Mouse (Mus musculus) left cerebral cortex, postnatal 10 days (tissue): ENCODE data around the gene Gstp2. TPM values are rescaled to one million over a fixed set of nuclear protein-coding genes. Genes with fewer than 3 reads are reported as not detected.
A peak's percentile ranks its signal among the peaks of the same experiment; 100 is the strongest.

ENCODE experiments used
- DNase-seq, 2 experiments: peaks; one replicate each; pipeline ENCODE4 v3.0.0; 2021 to 2022; ENCODE audit warnings: low spot score in 2 of 2, mixed read lengths in 1 of 2; ENCODE audit errors: extremely low spot score in 1 of 2
- intact Hi-C: fragments of 180-260 bp; cut with DNase I; formaldehyde crosslinking; loops from one replicate; pipeline ENCODE4 v1.15.1; 2025
- total RNA-seq, 2 experiments: library from RNA; stranded (reverse); gene quantifications; 2 replicates each; pipeline ENCODE4 v1.2.3; 2021

Gstp2 gene
- 10 to 100 TPM; 21.7 to 24.2 TPM for total RNA-seq

- intact Hi-C loops = no loop called here
- peak; percentile 76 to 87 for DNase-seq
These were observed at the start of gene Gstp2 for GRCm38 (mm10) chr19:4045966-4046865. Gene Gstp2 (minus strand): TSS chr19:4046023.

- intact Hi-C loops = no loop called here
- no peak for DNase-seq
These were observed 49.0 kb upstream of the Gstp2 start for GRCm38 (mm10) chr19:4094774-4095303.

- intact Hi-C loops = no loop called here
- DNase-seq = no peak
These were observed 48.5 kb upstream of the Gstp2 start for GRCm38 (mm10) chr19:4094348-4094747.

GRCm38 (mm10) chr19:4093772-4094171 is 47.9 kb upstream of the Gstp2 start:
- intact Hi-C loops = no loop called here
- no peak for DNase-seq

- intact Hi-C loops = no loop called here
- no peak for DNase-seq
These were observed 46.9 kb upstream of the Gstp2 start for GRCm38 (mm10) chr19:4092750-4093149.

- intact Hi-C loops = no loop called here
- no peak for DNase-seq
These were observed 45.6 kb upstream of the Gstp2 start for GRCm38 (mm10) chr19:4091383-4091782.

GRCm38 (mm10) chr19:4090446-4090845 is 44.6 kb upstream of the Gstp2 start:
- intact Hi-C loops = no loop called here
- no peak for DNase-seq

GRCm38 (mm10) chr19:4089128-4089527 is 43.3 kb upstream of the Gstp2 start:
- intact Hi-C loops = loop anchor here (5.0 kb wide), 1 partner anchor 37 kb away; no protein-coding TSS in a partner anchor
- no peak for DNase-seq

- intact Hi-C loops = loop anchor here (5.0 kb wide), 1 partner anchor 36 kb away; no protein-coding TSS in a partner anchor
- DNase-seq = no peak
These were observed 42.3 kb upstream of the Gstp2 start for GRCm38 (mm10) chr19:4088146-4088545.

GRCm38 (mm10) chr19:4087090-4087489 is 41.3 kb upstream of the Gstp2 start:
- DNase-seq = no peak
- intact Hi-C loops = loop anchor here (5.0 kb wide), 1 partner anchor 35 kb away; no protein-coding TSS in a partner anchor

GRCm38 (mm10) chr19:4086156-4086555 is 40.3 kb upstream of the Gstp2 start:
- no peak for DNase-seq
- intact Hi-C loops = loop anchor here (5.0 kb wide), 1 partner anchor 34 kb away; no protein-coding TSS in a partner anchor

- no peak for DNase-seq
- intact Hi-C loops = loop anchor here (5.0 kb wide), 1 partner anchor 33 kb away; no protein-coding TSS in a partner anchor
These were observed 39.2 kb upstream of the Gstp2 start for GRCm38 (mm10) chr19:4084984-4085383.

GRCm38 (mm10) chr19:4083826-4084225 is 38.0 kb upstream of the Gstp2 start:
- intact Hi-C loops = no loop called here
- DNase-seq = no peak

GRCm38 (mm10) chr19:4083316-4083715 is 37.5 kb upstream of the Gstp2 start:
- intact Hi-C loops = no loop called here
- DNase-seq = no peak

- intact Hi-C loops = no loop called here
- DNase-seq = no peak
These were observed 36.6 kb upstream of the Gstp2 start for GRCm38 (mm10) chr19:4082219-4082965.

- intact Hi-C loops = no loop called here
- no peak for DNase-seq
These were observed 35.6 kb upstream of the Gstp2 start, which contains the start of gene Cabp2 for GRCm38 (mm10) chr19:4081394-4081793. Gene Cabp2 (plus strand): TSS chr19:4081578.

GRCm38 (mm10) chr19:4080511-4081009 is 34.7 kb upstream of the Gstp2 start:
- intact Hi-C loops = no loop called here
- DNase-seq = no peak

GRCm38 (mm10) chr19:4079594-4079993 is 33.8 kb upstream of the Gstp2 start:
- DNase-seq = peak in 1 of 2 experiments; percentile 21
- intact Hi-C loops = no loop called here

GRCm38 (mm10) chr19:4075531-4075930 is 29.7 kb upstream of the Gstp2 start:
- intact Hi-C loops = no loop called here
- no peak for DNase-seq
